Mouse (Mus musculus) macrophage (primary cell): ENCODE measurements around the gene Gm16181. TPM values are rescaled to one million over a fixed set of nuclear protein-coding genes. Genes with fewer than 3 reads are reported as not detected.

Experiments used
- H3K27ac ChIP-seq: fragments of 350-480 bp; formaldehyde crosslinking; 2 replicates; pipeline ENCODE4 v1.9.0; 2021
- H3K36me3 ChIP-seq: fragments of 350-480 bp; formaldehyde crosslinking; 2 replicates; pipeline ENCODE4 v1.9.0; 2021; ENCODE audit errors: inconsistent target
- H3K4me3 ChIP-seq: fragments of 350-480 bp; formaldehyde crosslinking; 2 replicates; pipeline ENCODE4 v1.9.0; 2021; ENCODE audit errors: inconsistent target
- H3K79me2 ChIP-seq: fragments of 350-480 bp; formaldehyde crosslinking; 2 replicates; pipeline ENCODE4 v1.9.0; 2021; ENCODE audit errors: inconsistent target
- WGBS: methylation state at CpG from one replicate; pipeline ENCODE4 v1.1.7; 2026; ENCODE audit warnings: inconsistent platforms; ENCODE audit not compliant: missing documents; 5-methylcytosine and 5-hydroxymethylcytosine counted together
- polyA plus RNA-seq: library from polyadenylated mRNA; stranded (reverse); fragments of 250-400 nt; gene quantifications from 3 replicates; pipeline ENCODE4 v1.2.4, GENCODE M21; 2018; ENCODE audit warnings: inconsistent platforms

Gene Gm16181
- polyA plus RNA-seq, 1 experiment from 2014 or later, result not detected

DNA sequence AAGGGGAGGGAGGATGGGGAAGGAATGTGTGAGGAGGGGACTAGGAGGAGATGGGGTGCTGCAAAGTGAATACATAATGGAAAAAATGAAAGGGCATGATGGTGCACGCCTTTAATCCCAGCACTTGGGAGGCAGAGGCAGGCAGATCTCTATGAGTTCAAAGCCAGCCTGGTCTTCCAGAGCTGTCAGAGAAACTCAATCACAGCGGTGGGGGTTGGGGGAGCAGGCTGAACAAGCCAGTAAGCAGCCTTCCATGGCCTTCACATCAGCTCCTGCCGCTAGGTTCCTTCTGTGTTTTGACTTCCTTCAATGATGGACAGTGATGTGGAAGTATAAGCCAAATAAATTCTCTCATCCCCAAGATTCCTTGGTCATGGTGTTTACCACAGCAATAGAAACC is 34.7 kb downstream of the Gm16181 start:
- Histone ChIP-seq H3K79me2 (peaks cover 3% of the 10 kb centered on the region; the same call in 1 of the 2 replicates), H3K36me3 (peaks cover 34% of the 10 kb centered on the region), H3K27ac (no peak overlapping the region), H3K4me3 (no peak overlapping the region)
- 82% methylated on average over 3 of the region's 3 CpGs for WGBS

DNA sequence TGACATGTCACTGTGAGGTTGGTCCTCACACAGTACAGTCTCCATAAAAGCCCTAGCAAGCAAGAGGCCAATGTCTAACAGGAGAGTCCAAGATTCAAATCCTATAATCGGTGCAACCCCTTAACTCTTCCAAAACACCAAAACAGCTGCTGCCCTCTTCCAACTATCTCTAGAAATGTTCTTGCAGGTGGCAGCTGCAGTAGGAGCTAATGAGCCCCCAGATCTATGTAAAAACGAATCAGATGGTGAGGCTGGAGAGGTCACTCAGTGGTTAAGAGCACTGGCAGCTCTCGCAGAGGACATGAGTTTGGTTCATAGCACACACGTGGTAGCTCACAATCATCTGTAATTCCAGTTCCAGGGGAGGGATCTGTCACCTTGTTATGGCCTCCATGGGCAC is 35.1 kb downstream of the Gm16181 start:
- Histone ChIP-seq H3K79me2 (no peaks in the 10 kb centered on the region; the same call in 1 of the 2 replicates), H3K27ac (no peak overlapping the region), H3K4me3 (no peak overlapping the region), H3K36me3 (peaks cover 30% of the 10 kb centered on the region)
- 84% methylated on average over 4 of the region's 4 CpGs for WGBS

DNA sequence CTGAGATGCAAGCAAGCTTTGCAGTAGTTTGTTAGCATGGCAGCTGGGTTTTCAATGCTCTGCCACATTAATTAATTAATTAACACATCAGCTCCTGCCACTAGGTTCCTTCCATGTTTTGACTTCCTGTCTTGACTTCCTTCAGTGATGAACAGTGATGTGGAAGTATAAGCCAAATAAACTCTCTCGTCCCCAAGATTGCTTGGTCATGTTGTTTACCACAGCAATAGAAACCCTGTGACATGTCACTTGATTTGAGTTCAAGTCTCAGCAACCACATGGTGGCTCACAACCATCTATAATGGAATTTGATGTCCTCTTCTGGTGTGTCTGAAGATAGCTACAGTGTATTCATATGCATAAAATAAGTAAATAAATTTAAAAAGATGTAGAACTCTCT is 36.7 kb downstream of the Gm16181 start:
- peaks cover 17% of the 10 kb centered on the region for H3K36me3 ChIP-seq
- H3K27ac ChIP-seq, result peak overlapping the region; percentile 98
- no peaks in the 10 kb centered on the region for H3K79me2 ChIP-seq
- 0% methylated on average over 1 of the region's 1 CpGs for WGBS
- H3K4me3 ChIP-seq, result peak overlapping the region; percentile 29

GRCm38 (mm10) chr17:35257824-35258491 is 37.3 kb downstream of the Gm16181 start:
- Histone ChIP-seq H3K36me3 (peaks cover 11% of the 10 kb centered on the region), H3K79me2 (no peaks in the 10 kb centered on the region), H3K4me3 (peak overlapping the region; percentile 29), H3K27ac (peak overlapping the region; percentile 98)
- WGBS, result 2% methylated on average over 12 of the region's 17 CpGs

GRCm38 (mm10) chr17:35258492-35259478 is 38.2 kb downstream of the Gm16181 start:
- no peak overlapping the region for H3K4me3 ChIP-seq
- WGBS, result 28% methylated on average over 10 of the region's 14 CpGs
- peaks cover 3% of the 10 kb centered on the region; the same call in 1 of the 2 replicates for H3K36me3 ChIP-seq
- peaks cover 7% of the 10 kb centered on the region for H3K79me2 ChIP-seq
- peak overlapping the region; percentile 98 for H3K27ac ChIP-seq

DNA sequence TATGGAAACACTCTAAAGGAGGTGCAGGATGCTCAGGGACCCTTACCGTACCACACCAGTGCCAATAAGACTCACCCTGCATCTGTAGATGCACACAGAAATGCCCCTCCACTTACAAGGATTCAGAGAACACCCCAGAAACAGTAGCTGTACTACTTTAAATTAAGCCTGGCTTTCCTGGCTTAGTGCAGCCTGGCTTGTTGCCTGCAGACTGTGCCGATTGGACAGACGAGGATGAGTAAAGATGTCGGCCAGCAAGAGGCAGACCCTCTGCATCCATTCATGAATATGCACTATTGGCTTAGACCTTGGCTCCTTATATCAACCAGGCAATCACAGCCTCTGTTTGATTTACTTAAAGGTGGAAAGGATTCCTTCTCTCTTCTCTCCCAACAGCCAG is 39.0 kb downstream of the Gm16181 start:
- peak overlapping the region; percentile 98 for H3K27ac ChIP-seq
- H3K4me3 ChIP-seq, result no peak overlapping the region
- H3K36me3 ChIP-seq, result peaks cover 2% of the 10 kb centered on the region; the same call in 1 of the 2 replicates
- peaks cover 15% of the 10 kb centered on the region for H3K79me2 ChIP-seq
- WGBS, result 93% methylated on average over 4 of the region's 4 CpGs

GRCm38 (mm10) chr17:35261651-35262050 is 41.0 kb downstream of the Gm16181 start:
- WGBS, result 95% methylated on average over 13 of the region's 13 CpGs
- H3K4me3 ChIP-seq, result no peak overlapping the region
- peaks cover 30% of the 10 kb centered on the region for H3K79me2 ChIP-seq
- H3K36me3 ChIP-seq, result peaks cover 18% of the 10 kb centered on the region; the same call in 1 of the 2 replicates
- peak overlapping the region; percentile 90 for H3K27ac ChIP-seq

DNA sequence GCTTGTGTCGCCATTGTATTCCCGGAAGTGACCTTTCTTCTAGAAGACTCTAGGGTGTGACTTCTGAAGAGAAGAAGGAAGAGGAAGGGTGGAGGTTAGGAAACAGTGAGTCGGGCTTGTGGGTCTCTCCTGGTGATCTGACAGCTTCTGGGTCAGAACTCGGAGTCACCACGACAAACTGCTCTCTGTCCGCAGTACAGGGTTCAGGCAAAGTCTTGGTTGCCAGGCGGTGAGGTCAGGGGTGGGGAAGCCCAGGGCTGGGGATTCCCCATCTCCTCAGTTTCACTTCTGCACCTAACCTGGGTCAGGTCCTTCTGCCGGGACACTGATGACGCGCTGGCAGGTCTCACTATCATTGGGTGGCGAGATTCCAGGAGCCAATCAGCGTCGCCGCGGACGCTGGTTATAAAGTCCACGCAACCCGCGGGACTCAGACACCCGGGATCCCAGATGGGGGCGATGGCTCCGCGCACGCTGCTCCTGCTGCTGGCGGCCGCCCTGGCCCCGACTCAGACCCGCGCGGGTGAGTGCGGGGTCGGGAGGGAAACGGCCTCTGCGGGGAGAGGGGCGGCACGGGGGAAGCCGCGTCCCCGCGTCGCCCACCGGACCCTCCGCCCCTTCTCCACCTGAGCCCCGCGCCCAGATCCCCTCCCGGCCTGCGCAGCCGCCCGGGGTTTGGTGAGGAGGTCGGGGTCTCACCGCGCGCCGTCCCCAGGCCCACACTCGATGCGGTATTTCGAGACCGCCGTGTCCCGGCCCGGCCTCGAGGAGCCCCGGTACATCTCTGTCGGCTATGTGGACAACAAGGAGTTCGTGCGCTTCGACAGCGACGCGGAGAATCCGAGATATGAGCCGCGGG is 42.3 kb downstream of the Gm16181 start, which contains the start of gene H2-D1:
H2-D1 (plus strand) TSS at position 67 of the 859 bp plus-strand sequence.
- WGBS, result under 1% methylated on average over 70 of the region's 73 CpGs
- peaks cover 23% of the 10 kb centered on the region; the same call in 1 of the 2 replicates for H3K36me3 ChIP-seq
- peaks cover 30% of the 10 kb centered on the region for H3K79me2 ChIP-seq
- peak within 1 kb of the TSS; percentile 61 for H3K4me3 ChIP-seq
- H3K27ac ChIP-seq, result peak within 1 kb of the TSS; percentile 90

- WGBS, result under 1% methylated on average over 31 of the region's 31 CpGs
- H3K36me3 ChIP-seq, result peaks cover 23% of the 10 kb centered on the region; the same call in 1 of the 2 replicates
- H3K27ac ChIP-seq, result peak overlapping the region; percentile 72
- H3K4me3 ChIP-seq, result peak overlapping the region; percentile 61
- H3K79me2 ChIP-seq, result peaks cover 30% of the 10 kb centered on the region
These were observed 42.9 kb downstream of the Gm16181 start for GRCm38 (mm10) chr17:35263523-35263883.

GRCm38 (mm10) chr17:35267399-35268086 is 46.9 kb downstream of the Gm16181 start:
- 100% methylated on average over 1 of the region's 1 CpGs for WGBS
- H3K36me3 ChIP-seq, result peaks cover 23% of the 10 kb centered on the region; the same call in 1 of the 2 replicates

GRCm38 (mm10) chr17:35269653-35270347 is 49.2 kb downstream of the Gm16181 start:
- 62% methylated on average over 3 of the region's 3 CpGs for WGBS
- no peak overlapping the region for H3K27ac ChIP-seq
- peaks cover 19% of the 10 kb centered on the region; the same call in 1 of the 2 replicates for H3K36me3 ChIP-seq
- H3K4me3 ChIP-seq, result no peak overlapping the region
- peaks cover 12% of the 10 kb centered on the region for H3K79me2 ChIP-seq

More at GRCm38 (mm10) chr17:35267399-35268086, 46.9 kb downstream of the Gm16181 start:
- Histone ChIP-seq H3K27ac (no peak overlapping the region), H3K4me3 (no peak overlapping the region), H3K79me2 (peaks cover 30% of the 10 kb centered on the region)

- H3K4me3 ChIP-seq, result no peak overlapping the region
- no peaks in the 10 kb centered on the region for H3K36me3 ChIP-seq
- WGBS, result 88% methylated on average over 3 of the region's 3 CpGs
These were observed 51.6 kb downstream of the Gm16181 start for GRCm38 (mm10) chr17:35272249-35272648.

More at GRCm38 (mm10) chr17:35272249-35272648, 51.6 kb downstream of the Gm16181 start:
- no peaks in the 10 kb centered on the region for H3K79me2 ChIP-seq
- H3K27ac ChIP-seq, result no peak overlapping the region
